Mouse (Mus musculus): ENCODE measurements around the gene Plxnc1. TPM values are rescaled to one million over a fixed set of nuclear protein-coding genes. Genes with fewer than 3 reads are reported as not detected.

Plxnc1 gene
- total and polyA plus RNA-seq, 2 experiments from 2014 or later, result 12.9 to 78.5 TPM

GRCm38 (mm10) chr10:94777576-94777975 lies 167.1 kb downstream of the Plxnc1 start:
- TF ChIP-seq CTCF (IDR thresholded peaks at IDR 0.05), result no peak
- no peak overlapping the region for H3K27ac ChIP-seq (ENCODE audit: low read depth, low read length)
- no peaks in the 10 kb centered on the region for H3K9me3 ChIP-seq (ENCODE audit: low read length)
- no peak overlapping the region for H3K4me2 ChIP-seq (ENCODE audit: low read depth, low read length, poor library complexity, severe bottlenecking)
- ATAC-seq (ENCODE audit: low FRiP score) (no peak), DNase-seq (ENCODE audit: low spot score) (no peak)
- 97% methylated on average over 3 of the region's 3 CpGs for WGBS
- H3K9ac ChIP-seq (replicated peaks; ENCODE audit: low read length, poor library complexity, severe bottlenecking), result no peak overlapping the region
- no peak overlapping the region for H3K4me3 ChIP-seq (ENCODE audit: low read depth, low read length)
- H3K4me1 ChIP-seq (ENCODE audit: insufficient read depth, low read length), result no peaks in the 10 kb centered on the region
- no peaks in the 10 kb centered on the region for H3K27me3 ChIP-seq (ENCODE audit: insufficient read depth, low read length)
- H3K36me3 ChIP-seq (ENCODE audit: insufficient read depth, low read length), result no peaks in the 10 kb centered on the region

DNA sequence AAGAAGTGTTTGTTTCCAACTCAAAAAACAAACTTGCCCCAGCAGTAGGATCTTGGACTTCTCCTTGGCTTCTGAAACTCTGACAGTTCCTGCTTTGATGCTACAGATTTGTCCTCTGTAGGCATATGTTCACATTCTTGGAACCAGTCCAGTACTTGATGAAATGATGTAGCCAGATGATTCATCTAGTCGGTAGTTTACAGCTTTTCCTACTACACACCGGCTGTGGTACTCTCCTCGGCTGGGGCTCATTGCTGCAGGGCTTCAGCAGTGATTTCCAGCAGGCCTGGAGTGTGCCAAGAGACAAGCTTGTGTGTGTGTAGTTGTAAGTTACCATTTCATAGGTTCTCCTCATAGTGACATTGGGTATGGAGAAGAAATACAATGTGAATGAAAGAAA lies 173.1 kb downstream of the Plxnc1 start:
- ATAC-seq (ENCODE audit: low FRiP score) (no peak), DNase-seq (ENCODE audit: low spot score) (peak; percentile 12)
- WGBS, result 73% methylated on average over 3 of the region's 3 CpGs
- Histone ChIP-seq H3K27me3 (ENCODE audit: insufficient read depth, low read length) (no peaks in the 10 kb centered on the region), H3K27ac (ENCODE audit: low read depth, low read length) (no peak overlapping the region), H3K36me3 (ENCODE audit: insufficient read depth, low read length) (no peaks in the 10 kb centered on the region), H3K9me3 (ENCODE audit: low read length) (no peaks in the 10 kb centered on the region), H3K4me3 (ENCODE audit: low read depth, low read length) (no peak overlapping the region), H3K9ac (replicated peaks; ENCODE audit: low read length, poor library complexity, severe bottlenecking) (no peak overlapping the region), H3K4me1 (ENCODE audit: insufficient read depth, low read length) (no peaks in the 10 kb centered on the region), H3K4me2 (ENCODE audit: low read depth, low read length, poor library complexity, severe bottlenecking) (no peak overlapping the region)
- TF ChIP-seq CTCF (IDR thresholded peaks at IDR 0.05), result no peak

- TF ChIP-seq CTCF (IDR thresholded peaks at IDR 0.05), result no peak
- H3K4me3 ChIP-seq (ENCODE audit: low read depth, low read length), result no peak overlapping the region
- DNase-seq (ENCODE audit: low spot score), result no peak
- H3K27me3 ChIP-seq (ENCODE audit: insufficient read depth, low read length), result no peaks in the 10 kb centered on the region
- no peaks in the 10 kb centered on the region for H3K9me3 ChIP-seq (ENCODE audit: low read length)
- no peaks in the 10 kb centered on the region for H3K4me1 ChIP-seq (ENCODE audit: insufficient read depth, low read length)
- ATAC-seq (ENCODE audit: low FRiP score), result no peak
- 0 out of 2 replicates have a peak, but pooled peaks cover 2% of the 10 kb centered on the region for H3K36me3 ChIP-seq (ENCODE audit: insufficient read depth, low read length)
- WGBS, result 73% methylated on average over 2 of the region's 2 CpGs
- no peak overlapping the region for H3K27ac ChIP-seq (ENCODE audit: low read depth, low read length)
- no peak overlapping the region for H3K4me2 ChIP-seq (ENCODE audit: low read depth, low read length, poor library complexity, severe bottlenecking)
- no peak overlapping the region for H3K9ac ChIP-seq (replicated peaks; ENCODE audit: low read length, poor library complexity, severe bottlenecking)
These were observed 197.6 kb downstream of the Plxnc1 start for GRCm38 (mm10) chr10:94747011-94747410.

DNA sequence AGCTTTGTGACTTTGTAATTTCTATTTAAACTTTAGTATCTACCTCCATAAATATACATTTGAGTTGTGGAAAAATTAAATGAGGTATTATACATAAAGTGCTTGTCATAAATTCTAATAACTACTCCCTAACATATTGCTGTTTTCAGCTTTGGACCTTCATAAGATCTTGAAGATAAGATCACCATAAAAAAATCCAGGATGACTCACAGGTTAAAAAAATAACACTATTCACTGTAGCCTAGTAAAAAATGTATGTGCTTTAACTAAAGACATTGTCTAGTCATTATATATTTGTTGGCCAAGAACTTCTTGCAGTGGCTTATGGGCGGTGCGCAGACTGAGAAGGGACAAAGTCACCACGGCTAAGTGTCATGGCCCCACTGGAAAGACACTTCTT lies 203.2 kb downstream of the Plxnc1 start:
- no peak for TF ChIP-seq CTCF (IDR thresholded peaks at IDR 0.05)
- Histone ChIP-seq H3K9me3 (ENCODE audit: low read length) (no peaks in the 10 kb centered on the region), H3K36me3 (ENCODE audit: insufficient read depth, low read length) (no peaks in the 10 kb centered on the region), H3K27me3 (ENCODE audit: insufficient read depth, low read length) (no peaks in the 10 kb centered on the region), H3K9ac (replicated peaks; ENCODE audit: low read length, poor library complexity, severe bottlenecking) (no peak overlapping the region), H3K4me2 (ENCODE audit: low read depth, low read length, poor library complexity, severe bottlenecking) (no peak overlapping the region), H3K4me3 (ENCODE audit: low read depth, low read length) (no peak overlapping the region), H3K4me1 (ENCODE audit: insufficient read depth, low read length) (no peaks in the 10 kb centered on the region), H3K27ac (ENCODE audit: low read depth, low read length) (no peak overlapping the region)
- 98% methylated on average over 3 of the region's 3 CpGs for WGBS
- ATAC-seq (ENCODE audit: low FRiP score) (no peak), DNase-seq (ENCODE audit: low spot score) (no peak)

All from midbrain, postnatal 0 days (tissue).